Mouse (Mus musculus): ENCODE results near the gene Epc2.

DNA sequence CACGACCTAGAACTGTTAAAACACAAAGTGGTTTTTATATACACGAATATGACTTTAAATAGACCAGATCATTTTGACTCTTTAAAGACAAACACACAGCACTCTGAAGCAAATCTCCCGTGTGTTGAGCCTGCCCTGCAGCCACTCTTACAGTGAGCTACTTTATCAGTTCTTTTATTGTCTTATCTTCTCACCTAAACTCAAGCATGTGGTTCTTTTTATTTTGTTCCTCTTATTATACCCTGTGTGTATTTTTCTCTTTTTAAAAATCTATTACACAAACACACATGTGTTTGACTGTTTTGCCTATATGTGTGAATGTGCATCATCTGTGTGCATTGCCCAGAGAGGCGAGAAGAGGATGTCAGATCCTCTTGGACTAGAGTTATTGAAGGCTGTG is 50.1 kb downstream of the Epc2 start:
- TF ChIP-seq EP300 (IDR thresholded peaks at IDR 0.05; ENCODE audit: insufficient read depth, low read depth, low read length) (no peak), CTCF (IDR thresholded peaks at IDR 0.05) (no peak)
